Mouse (Mus musculus) G1E (cell line): ENCODE measurements at regions not wholly inside any gene's neighbourhood (a gene's known extent, or its start where the extent isn't known, plus 50 kb on each side); places are given as distances from the start of the nearest gene placed in this dataset.

ENCODE experiments used
- ATAC-seq: 2 replicates; pipeline ENCODE4 v1.8.0; 2016; ENCODE audit warnings: mild to moderate bottlenecking; ENCODE audit not compliant: insufficient number of reproducible peaks, poor library complexity, low FRiP score, severe bottlenecking; ENCODE audit errors: extremely low read depth
- DNase-seq: peaks from one replicate; pipeline ENCODE4 v3.0.0; 2012; ENCODE audit warnings: low spot score
- H3K27me3 ChIP-seq: 2 replicates; pipeline ENCODE4 v1.6.1; 2012; ENCODE audit warnings: mild to moderate bottlenecking, low read length, inconsistent platforms; ENCODE audit not compliant: insufficient read depth
- H3K36me3 ChIP-seq: replicated peaks from 2 replicates; pipeline ENCODE3; 2012; ENCODE audit warnings: mild to moderate bottlenecking, inconsistent platforms
- H3K4me1 ChIP-seq: 2 replicates; pipeline ENCODE4 v1.6.1; 2012; ENCODE audit warnings: low read depth, low read length, inconsistent platforms, mixed read lengths; ENCODE audit not compliant: insufficient read depth
- H3K4me3 ChIP-seq: 2 replicates; pipeline ENCODE4 v1.5.1; 2012; ENCODE audit warnings: low read depth, mild to moderate bottlenecking, inconsistent platforms, low read length, moderate library complexity, mixed read lengths
- H3K9me3 ChIP-seq: replicated peaks from 2 replicates; pipeline ENCODE4 v1.6.1; 2012; ENCODE audit warnings: inconsistent platforms
- CTCF ChIP-seq: IDR thresholded peaks from 2 replicates; pipeline ENCODE4 v1.5.1; 2012; ENCODE audit warnings: low read depth, low read length, inconsistent platforms, mixed read lengths
- GATA1 ChIP-seq: IDR thresholded peaks from 2 replicates; pipeline ENCODE4 v1.6.1; 2012; ENCODE audit warnings: borderline replicate concordance, low read length, inconsistent platforms, mixed read lengths
- GATA2 ChIP-seq: IDR thresholded peaks from 2 replicates; pipeline ENCODE4 v1.6.1; 2012; ENCODE audit warnings: low read depth, low read length, inconsistent platforms, borderline replicate concordance
- POLR2AphosphoS5 ChIP-seq: IDR thresholded peaks from 2 replicates; pipeline ENCODE4 v1.6.1; 2012; ENCODE audit warnings: low read depth, low read length, inconsistent platforms; ENCODE audit not compliant: insufficient replicate concordance
- TAL1 ChIP-seq: conservative IDR thresholded peaks from 2 replicates; pipeline ENCODE4 v1.6.1; 2012; ENCODE audit warnings: low read depth, low read length, inconsistent platforms, mixed read lengths

GRCm38 (mm10) chr8:109424004-109424403 lies 69.8 kb upstream of the Pmfbp1 start:
- no peak for ATAC-seq
- Histone ChIP-seq H3K9me3 (peaks cover 33% of the 10 kb centered on the region), H3K27me3 (no peaks in the 10 kb centered on the region), H3K36me3 (no peaks in the 10 kb centered on the region), H3K4me1 (no peaks in the 10 kb centered on the region), H3K4me3 (no peak overlapping the region)
- no peak for DNase-seq
- TF ChIP-seq CTCF: no peak
- TF ChIP-seq TAL1: no peak
- no peak for TF ChIP-seq GATA2
- TF ChIP-seq GATA1: no peak
- no peak for TF ChIP-seq POLR2AphosphoS5

DNA sequence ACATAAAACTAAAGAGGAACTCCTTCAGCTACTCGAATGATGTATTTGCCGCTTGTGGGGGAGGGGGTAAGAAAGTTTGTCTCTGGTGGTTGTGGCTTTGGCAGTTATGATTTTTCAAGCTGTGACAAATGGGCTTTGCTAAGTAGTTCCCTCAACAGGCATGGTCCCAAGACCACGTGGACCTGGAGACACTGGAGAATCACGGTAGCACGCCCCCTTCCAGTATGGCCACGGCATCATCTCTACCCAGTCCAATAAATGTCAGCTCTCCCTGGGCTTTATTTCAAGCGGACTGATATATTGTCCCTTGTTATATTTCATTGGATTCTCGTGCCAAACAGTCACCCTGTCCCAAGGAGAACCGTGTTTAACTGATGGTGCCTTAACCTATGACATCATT lies 65.3 kb upstream of the Pmfbp1 start:
- no peaks in the 10 kb centered on the region for H3K36me3 ChIP-seq
- DNase-seq (no peak), ATAC-seq (no peak)
- H3K27me3 ChIP-seq: no peaks in the 10 kb centered on the region
- H3K9me3 ChIP-seq: peaks cover 46% of the 10 kb centered on the region
- H3K4me3 ChIP-seq: no peak overlapping the region
- no peaks in the 10 kb centered on the region for H3K4me1 ChIP-seq
- TF ChIP-seq POLR2AphosphoS5: no peak
- TF ChIP-seq TAL1: no peak
- no peak for TF ChIP-seq GATA2
- no peak for TF ChIP-seq GATA1
- no peak for TF ChIP-seq CTCF

- Histone ChIP-seq H3K27me3 (peaks cover 3% of the 10 kb centered on the region; the same call in 1 of the 2 replicates), H3K4me1 (no peaks in the 10 kb centered on the region), H3K36me3 (no peaks in the 10 kb centered on the region), H3K4me3 (no peak overlapping the region), H3K9me3 (peaks cover 57% of the 10 kb centered on the region)
- no peak for ATAC-seq
- TF ChIP-seq GATA1: no peak
- TF ChIP-seq CTCF: no peak
- TF ChIP-seq GATA2: no peak
- TF ChIP-seq TAL1: no peak
- no peak for DNase-seq
Measured at GRCm38 (mm10) chr8:109434538-109434937, 59.3 kb upstream of the Pmfbp1 start.

DNA sequence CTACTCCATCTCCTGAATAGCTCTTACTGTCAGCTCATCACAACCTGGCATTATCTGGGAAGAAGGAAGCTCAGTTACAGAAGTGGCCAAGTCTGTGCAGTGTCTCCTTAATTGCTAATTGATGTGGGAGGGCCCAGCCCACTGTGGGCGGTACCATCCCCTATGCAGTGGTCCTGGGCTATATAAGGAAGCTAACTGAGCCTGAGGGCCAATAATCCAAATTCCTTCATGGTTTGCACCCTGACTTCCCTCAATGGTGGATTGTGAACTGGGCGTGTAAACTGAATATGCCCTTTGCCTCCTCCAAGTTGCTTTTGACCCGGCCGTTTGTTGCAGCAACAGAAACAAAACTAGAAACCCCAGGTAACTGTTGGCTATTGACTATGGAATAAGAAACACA lies 57.8 kb upstream of the Pmfbp1 start:
- no peak for ATAC-seq
- no peak overlapping the region for H3K4me3 ChIP-seq
- no peaks in the 10 kb centered on the region for H3K36me3 ChIP-seq
- no peak for TF ChIP-seq GATA1
- no peak for TF ChIP-seq GATA2
- no peak for TF ChIP-seq CTCF
- TF ChIP-seq TAL1: no peak
- TF ChIP-seq POLR2AphosphoS5: no peak
- peaks cover 62% of the 10 kb centered on the region for H3K9me3 ChIP-seq
- no peak for DNase-seq
- H3K4me1 ChIP-seq: no peaks in the 10 kb centered on the region
- H3K27me3 ChIP-seq: peaks cover 3% of the 10 kb centered on the region; the same call in 1 of the 2 replicates

- H3K9me3 ChIP-seq: peaks cover 61% of the 10 kb centered on the region
- TF ChIP-seq TAL1 (no peak), CTCF (no peak), POLR2AphosphoS5 (no peak), GATA2 (no peak), GATA1 (no peak)
- H3K4me3 ChIP-seq: no peak overlapping the region
- H3K4me1 ChIP-seq: no peaks in the 10 kb centered on the region
- peaks cover 3% of the 10 kb centered on the region; the same call in 1 of the 2 replicates for H3K27me3 ChIP-seq
- no peak for ATAC-seq
- DNase-seq: no peak
- no peaks in the 10 kb centered on the region for H3K36me3 ChIP-seq
Measured at GRCm38 (mm10) chr8:109436830-109437567, 56.8 kb upstream of the Pmfbp1 start.

DNA sequence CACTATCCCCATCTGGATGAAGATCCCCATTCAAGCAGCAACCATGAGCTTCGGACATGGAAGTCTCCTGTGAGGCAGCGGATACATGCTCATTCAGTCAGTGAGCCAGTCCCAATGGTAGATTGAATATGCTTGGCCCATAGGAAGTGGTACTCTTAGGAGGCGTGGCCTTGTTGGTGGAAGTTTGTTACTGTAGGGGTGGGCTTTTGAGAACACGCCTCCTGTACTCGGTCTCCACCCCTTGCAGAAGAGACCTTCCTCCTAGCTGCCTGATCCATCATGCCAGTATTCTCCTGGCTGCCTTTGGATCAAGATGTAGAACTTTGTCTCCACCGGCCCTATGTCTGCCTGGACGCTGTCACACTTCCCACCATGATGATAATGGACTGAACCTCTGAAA lies 55.3 kb upstream of the Pmfbp1 start:
- Histone ChIP-seq H3K36me3 (no peaks in the 10 kb centered on the region), H3K4me3 (no peak overlapping the region), H3K4me1 (no peaks in the 10 kb centered on the region), H3K9me3 (peaks cover 58% of the 10 kb centered on the region), H3K27me3 (peaks cover 3% of the 10 kb centered on the region; the same call in 1 of the 2 replicates)
- ATAC-seq (no peak), DNase-seq (no peak)
- TF ChIP-seq CTCF (no peak), GATA2 (no peak), GATA1 (no peak), TAL1 (no peak)
